Mouse (Mus musculus): ENCODE measurements at regions not wholly inside any gene's neighbourhood (a gene's known extent, or its start where the extent isn't known, plus 50 kb on each side); places are given as distances from the start of the nearest gene placed in this dataset.
"Not testable (repeated sequence)": the region's sequence is repeated elsewhere in the genome, so short reads cannot be mapped to it uniquely, and the experiment has no call there.

DNA sequence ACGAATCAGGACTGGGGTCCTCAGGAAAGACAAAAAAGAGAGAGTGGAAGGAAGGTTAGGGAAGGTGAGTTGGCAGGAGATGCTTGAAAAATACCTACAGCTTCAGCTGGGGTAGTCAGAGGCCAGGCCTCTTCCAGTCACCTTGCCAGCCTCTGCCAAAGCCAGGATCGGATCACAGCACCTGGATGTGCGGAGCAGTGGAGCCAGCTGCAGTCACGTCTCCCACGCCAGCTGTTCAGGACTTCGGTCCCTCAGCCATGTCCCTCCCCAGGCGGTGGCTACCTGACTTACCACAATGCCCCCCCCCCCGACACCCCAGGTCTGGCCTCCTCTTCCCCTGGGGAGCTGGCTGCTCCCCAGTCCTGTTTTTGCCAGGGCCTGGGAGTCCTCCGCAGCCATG lies 134.3 kb upstream of the Bcor start:
- no peak for DNase-seq (ENCODE audit: low spot score in 2 of 2)

DNA sequence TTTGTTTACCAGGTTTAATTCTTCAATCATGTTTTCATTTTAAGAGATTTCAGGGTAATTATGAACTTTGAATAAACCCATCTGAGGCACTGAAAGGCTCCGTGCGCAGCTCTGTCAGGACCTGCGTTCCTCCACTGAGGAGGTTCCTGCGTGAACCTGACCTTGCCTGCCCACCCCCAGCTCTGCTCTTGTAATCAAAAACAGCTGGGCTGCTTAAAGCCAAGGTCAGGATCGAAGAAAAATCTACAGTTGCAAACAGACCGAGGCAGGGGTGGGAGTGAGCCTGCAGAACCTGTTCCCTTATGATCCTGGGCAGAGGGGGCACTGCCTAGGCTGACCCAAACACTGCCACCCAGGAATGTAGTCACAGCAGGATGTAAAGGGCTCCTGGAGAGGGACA lies 134.8 kb upstream of the Bcor start:
- no peak for DNase-seq (ENCODE audit: low spot score in 2 of 2)

DNA sequence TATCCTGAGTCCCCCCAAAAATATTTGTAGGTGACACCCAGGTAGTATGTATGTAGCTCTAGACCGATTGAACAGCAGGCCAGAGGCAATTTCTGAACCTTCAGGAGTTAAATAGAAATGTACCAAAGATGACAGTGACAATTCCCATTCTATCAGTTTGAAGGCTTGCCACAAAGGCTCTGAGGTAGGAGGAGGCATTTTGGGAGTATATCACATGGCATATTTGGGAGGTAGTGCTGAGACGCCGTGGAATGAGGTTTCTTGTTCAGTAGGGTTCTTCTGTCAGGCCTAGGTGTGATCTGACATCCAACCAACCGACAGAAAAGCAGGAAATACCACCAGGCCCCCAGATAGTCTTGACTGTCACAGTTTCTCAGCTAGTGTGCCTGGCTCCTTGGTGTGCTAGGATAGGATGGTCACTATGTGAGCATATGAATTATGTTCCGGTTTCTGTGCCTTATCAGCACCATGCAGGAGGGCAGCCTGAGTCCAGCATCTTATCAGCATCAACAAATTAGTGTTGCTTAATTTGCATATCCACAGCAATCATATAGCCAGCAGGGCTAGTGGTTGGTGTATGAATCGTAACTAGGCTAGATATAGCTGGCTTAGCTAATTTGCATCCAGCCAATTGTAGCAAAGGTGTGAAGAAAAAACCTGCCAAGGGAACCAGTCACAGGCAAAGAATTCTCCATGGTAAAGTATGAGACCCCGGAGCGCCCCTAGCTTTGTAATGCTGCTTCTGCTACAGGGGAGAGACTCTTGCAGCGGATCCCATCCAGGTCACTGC lies 136.3 kb upstream of the Bcor start:
- DNase-seq (ENCODE audit: low spot score in 2 of 2) = no peak

DNA sequence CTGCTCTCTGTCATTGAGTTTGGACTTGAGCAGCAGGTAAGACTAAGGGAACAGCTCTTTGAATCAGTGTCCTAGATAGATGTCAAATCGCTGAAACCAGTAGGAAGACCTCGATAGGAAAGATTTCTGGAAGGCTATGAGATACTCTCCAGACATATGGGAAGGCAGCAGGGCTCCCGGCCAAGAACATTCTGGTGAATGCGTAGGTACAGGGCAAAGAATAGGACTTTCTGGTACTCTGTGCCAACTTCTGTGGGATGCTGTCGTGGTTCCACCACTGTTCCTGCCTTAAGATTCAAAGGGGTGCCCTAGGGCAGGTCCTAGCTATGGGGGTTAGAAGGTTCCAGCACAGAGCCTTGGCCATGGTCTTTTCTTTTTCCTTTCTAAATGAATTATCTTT lies 138.5 kb upstream of the Bcor start:
- no peak for DNase-seq (ENCODE audit: low spot score in 2 of 2)

DNA sequence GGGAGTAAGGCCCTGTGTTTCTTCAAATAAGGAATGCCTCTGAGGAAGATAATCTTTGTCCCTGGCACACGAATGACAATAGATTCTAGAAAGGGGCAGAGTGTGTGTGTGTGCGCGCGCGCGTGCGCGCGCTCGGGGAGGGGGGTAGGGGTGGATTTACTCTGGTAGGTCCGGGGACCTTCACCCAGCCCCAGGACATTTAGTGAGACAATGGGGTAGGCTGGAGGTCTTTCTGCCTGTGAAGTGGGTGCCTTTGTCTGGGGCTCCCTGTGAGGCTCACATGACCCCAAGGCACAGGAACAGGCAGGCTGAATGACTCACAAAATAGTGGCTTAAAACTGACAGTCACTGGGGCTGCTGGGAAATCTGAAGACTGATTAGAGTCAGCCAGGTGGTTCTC lies 139.1 kb upstream of the Bcor start:
- no peak for DNase-seq (ENCODE audit: low spot score in 2 of 2)

DNA sequence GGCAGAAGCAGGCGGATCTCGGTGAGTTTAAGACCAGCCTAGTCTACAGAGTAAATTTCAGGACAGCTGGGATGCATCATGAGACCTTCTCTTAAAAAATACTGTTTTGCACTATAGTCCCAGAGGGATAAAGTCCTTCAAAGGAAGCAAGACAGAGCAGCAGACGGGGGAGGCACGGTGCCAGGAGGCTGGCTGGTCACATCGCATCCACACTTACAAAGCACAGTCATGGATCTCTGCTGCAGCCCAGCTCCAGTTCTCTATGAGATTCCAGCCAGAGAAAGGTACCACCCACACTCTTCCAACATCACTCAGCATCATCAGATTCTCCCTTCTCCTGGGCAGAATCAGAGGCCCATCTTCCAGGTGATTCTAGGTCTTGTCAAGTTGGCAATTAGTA lies 144.5 kb upstream of the Bcor start:
- no peak for DNase-seq (ENCODE audit: low spot score in 2 of 2)

DNA sequence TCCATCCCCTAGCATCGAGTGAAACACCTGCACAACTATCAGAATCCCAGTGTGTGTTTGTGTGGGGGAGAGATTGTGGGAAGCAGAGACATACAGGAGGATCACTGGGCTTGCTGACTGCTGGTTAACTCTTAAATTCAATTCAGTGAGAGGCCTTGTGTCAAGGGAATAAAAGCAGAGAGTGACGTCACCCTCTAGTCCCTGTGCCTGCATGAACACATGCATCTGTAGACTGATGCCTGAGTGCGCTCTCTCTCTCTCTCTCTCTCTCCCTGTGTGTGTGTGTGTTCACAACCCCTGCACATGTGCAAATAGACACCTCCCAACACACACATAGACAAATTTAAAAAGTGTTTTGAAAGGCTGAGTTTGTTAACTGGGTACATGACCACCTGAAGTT lies 146.8 kb upstream of the Bcor start:
- DNase-seq (ENCODE audit: low spot score in 2 of 2) = no peak

DNA sequence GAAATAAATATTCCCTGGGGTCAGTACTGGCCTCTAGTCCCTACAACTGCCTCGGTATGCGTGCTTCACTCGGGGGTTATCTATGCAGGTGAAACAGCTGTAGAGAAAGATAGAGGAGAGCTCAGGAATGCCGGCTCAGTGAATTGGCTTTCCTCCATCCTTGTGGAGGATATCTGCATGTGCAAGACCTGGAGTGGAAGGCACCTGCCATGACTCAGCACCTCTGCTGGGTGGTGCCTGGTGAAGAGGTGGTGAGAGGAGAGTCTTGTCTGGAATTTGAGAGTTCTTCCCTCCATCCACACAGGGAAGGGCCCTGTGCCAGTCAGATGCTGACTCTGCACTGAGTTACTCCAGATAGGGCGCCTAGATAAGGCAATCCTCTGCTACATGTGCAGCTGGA lies 152.4 kb upstream of the Bcor start:
- no peak for DNase-seq (ENCODE audit: low spot score in 2 of 2)

DNA sequence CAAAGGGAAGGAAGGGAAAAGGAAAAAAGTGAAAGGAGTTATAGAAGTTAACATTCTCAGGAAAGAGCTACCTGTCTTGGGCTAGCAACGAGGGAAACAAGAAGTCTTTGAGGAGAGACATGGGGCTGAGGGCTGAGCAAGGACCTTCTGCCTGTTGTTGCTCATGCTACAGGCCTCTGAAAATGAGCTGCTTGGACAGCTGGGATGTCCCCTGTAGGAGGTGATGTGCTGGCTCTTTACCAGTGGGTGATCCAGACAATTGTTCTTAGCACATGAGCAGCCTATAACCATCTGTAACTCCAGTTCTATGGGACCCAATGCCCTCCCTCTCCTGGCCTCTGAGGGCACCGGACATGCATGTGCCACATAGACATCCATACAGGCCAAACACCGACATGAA lies 155.5 kb upstream of the Bcor start:
- DNase-seq (ENCODE audit: low spot score in 2 of 2) = no peak

DNA sequence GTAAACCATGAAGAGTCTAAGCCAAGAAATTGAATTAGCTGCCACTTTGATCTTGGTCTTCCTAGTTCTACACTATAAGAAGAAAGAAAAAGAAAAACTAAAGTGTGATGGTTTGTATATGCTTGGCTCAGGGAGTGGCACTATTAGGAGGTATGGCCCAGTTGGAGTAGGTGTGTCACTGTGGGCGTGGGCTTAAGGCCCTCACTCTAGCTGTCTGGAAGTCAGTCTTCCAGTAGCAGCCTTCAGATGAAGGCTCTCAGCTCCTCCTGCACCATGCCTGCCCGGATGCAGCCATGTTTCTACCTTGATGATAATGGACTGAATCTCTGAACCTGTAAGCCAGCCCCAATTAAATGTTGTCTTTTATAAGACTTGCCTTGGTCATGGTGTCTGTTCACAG lies 157.3 kb upstream of the Bcor start:
- DNase-seq (ENCODE audit: low spot score in 2 of 2) = not testable (repeated sequence)

DNA sequence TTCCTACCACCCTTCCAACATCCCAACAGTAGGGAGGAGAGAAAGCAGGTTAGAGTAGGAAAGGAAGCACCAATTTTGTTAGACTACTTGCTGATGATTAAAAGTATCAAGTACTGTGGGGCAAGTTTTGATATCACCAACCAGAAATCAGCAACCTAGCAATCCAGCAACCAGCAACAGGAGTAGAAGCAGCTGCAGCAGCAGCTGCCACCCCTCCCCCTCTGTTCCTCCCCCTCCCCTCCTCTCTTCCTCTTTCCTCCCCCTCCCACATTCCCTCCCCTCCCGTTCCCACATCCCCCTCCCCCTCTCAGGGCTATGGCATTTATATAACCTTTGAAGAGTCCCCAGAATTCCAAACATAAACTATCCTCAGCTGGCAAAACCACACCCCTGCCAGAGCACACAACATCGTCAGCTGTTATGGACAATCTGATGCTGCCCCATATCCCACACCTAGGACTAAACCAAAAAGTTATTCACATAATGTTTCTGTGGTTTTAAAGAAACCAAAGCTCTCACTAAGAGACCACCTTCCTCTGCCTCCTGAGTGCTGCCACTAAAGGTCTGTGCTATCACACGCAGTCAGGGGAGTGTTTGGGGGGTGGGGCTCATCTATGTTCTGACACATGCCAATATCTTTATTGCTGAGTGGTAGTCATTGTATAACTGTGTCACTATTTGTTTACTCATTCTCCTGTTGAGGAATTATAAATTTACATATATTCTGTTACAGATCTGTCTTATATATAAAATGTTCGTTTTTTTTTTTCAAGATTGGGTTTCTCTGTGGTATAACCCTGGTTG lies 158.9 kb upstream of the Bcor start:
- DNase-seq (ENCODE audit: low spot score in 2 of 2) = no peak

DNA sequence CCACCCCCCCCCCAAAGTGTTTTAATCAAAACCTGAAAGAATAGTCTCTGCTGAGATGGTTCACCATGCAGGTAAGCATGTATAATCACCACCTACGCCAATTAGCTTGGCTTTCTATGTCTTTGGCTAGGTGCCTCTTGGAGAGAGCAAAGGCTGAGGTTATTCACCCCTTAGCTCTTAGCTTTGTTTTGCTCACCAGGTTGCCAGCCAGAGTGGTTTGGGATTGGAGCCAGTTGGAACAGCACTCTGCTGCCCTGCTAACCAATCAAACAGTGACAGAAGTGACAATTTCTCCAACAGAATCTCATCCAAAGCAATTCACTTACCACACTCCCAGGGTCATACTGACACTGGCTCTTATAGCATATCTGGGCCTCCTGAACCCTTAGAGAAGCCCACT lies 162.3 kb upstream of the Bcor start:
- no peak for DNase-seq (ENCODE audit: low spot score in 2 of 2)

DNA sequence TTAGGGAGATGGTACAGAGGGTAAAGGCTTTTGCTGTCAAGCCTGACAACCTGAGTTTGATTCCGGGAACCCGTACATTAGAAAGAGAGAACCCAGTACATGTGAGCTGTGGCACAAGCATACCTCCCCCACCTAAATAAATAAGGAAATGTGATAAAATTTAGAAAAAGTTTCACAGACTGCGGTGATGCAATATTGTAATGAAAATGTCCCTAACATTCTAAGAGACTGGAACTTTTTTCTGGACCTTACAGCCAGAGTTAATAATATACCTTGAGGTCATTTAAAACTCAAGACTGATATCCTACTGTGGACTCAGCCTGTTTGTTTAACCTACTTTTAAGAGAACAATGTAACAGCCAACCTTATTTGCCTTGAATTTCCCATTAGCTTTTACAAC lies 163.1 kb upstream of the Bcor start:
- DNase-seq (ENCODE audit: low spot score in 2 of 2) = no peak

DNA sequence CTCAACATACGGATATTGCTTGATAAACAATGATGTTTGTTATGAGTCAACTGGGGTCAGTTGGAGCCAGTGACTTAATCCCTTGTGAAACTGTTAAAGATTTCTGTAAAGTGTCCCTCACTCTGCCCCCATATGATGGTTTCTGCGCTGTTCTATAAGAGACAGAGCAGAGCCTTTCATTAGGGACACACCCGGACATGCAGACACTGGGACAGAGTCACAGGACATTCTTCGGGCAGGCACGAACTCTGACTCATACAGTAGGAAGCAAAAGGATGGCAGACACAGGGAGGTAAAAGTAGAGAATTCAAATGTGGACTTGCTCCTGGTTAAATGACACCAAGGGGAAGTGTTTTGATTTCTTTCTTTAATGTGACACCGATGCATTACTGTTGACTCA lies 163.7 kb upstream of the Bcor start:
- DNase-seq (ENCODE audit: low spot score in 2 of 2) = no peak

DNA sequence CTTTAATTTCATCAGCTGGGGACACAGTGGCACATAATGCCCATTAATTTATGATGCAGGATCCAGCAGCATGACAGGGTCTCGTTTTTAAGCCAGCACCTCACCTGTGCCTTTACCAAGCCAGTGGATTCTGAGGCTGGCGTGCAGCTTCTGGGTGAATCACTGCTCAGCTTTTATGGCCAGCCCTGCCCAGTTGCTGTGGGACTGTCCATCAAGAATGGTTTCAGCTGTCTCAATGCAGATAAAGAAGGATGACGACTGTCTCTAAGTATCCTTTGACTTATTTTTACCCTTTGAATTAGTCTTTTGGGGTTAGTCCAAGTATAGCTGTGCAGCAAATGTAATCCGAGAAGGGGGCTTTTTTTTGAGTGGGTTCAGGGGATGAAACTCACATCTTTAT lies 167.3 kb upstream of the Bcor start:
- DNase-seq (ENCODE audit: low spot score in 2 of 2) = no peak

DNA sequence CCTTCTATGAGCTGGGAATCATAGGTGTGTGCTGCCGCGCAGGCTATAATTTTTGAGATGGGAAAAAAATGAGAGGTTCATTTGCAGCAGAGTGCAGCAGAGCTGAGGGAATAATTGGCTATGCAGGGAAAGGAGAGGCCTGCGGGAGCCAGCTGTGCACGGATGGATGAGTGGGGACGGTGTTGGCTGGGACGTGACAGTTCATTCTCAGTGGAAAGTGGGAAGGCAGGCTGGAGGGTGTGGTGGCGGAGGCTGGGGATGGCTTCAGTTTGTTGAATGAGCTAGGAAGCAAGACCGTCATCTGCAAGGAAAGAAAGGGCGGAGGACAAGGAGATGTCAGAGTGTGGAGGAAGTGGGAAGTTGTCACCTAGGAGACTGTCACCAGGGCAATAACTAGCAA lies 180.4 kb upstream of the Bcor start:
- no peak for DNase-seq (ENCODE audit: low spot score in 2 of 2)

DNA sequence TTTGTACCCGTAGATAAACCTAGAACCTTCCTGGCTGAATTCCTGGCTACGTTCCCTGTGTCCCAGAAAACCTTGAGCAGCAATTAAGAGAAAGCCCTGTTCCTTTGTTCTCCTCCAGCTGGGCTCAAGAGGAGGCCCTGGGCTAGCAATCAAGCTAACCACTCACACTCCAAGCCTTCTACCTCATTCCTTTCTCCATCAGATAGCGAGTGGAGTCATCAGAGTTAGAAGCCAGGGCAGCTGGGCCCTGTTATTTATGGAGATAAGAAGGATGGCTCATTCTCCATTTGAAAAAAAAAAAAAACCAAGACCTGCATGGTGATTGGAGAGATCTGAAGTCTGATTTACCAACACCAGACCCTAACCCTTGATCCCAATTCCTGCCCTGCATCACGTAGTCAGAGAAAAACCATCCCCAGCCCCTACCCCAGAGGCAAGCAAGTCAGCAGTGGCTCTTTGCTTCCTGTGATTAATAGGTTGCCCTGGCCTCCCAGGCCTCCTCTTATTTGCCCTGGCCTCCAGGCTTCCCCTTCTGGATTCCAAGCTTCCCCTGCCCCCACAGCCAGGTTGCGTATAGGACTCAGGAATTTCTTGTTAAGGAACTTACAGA lies 181.3 kb upstream of the Bcor start:
- DNase-seq (ENCODE audit: low spot score in 2 of 2) = no peak

DNA sequence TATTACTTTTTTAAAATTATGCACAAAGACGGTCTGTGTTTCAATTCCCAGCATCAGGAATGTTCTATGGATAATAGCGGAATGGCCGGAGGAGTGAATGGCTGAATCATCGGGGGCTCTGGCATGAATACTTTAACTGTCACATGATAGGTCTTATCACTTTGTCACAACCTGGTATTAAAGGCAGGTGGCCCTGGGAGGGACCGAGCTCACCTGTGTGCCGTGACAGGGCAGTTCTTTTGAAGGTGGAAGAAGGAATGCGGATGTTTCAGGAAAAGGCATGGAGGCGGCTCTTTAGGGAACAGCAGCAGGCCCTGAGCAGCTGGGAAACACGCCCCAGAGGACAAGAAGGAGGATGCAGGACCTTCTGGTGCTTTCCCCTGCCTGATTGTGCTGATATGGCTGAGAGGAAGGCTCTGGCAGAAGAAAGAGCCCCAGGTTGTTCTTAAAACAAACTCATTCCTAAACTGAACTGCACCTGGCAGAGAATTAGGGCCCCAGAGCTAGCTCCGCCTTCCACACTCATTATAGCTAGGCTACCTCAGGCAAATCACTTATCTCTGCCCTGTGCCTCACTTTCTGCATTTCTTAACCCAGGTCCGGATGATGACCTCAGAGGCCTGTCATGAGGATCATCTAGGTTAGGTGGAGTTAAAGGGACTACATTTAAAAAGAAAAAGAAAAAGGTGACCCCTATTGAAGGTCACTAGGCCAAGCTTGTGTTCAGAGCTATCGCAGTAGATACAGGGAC lies 184.8 kb upstream of the Bcor start:
- no peak for DNase-seq (ENCODE audit: low spot score in 2 of 2)

DNA sequence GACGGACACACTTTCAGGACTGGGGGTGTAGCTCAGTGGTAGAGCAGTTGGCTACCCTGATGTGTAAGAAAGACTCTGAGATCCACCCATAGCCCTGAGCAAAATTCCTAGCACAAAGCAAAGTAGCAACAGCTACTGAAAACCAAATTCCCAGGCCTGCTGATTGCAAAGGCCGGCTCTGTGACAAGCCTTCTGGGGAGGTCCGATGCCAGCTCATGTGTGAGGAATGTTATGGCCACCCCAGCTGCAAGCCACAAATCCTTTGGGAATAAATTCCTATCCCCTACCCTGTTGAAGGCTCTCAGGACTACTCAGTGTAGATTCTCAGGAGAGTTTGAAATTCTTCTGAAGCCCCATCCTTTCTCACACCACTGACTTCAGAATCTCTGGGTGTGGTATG lies 186.7 kb upstream of the Bcor start:
- no peak for DNase-seq (ENCODE audit: low spot score in 2 of 2)

DNA sequence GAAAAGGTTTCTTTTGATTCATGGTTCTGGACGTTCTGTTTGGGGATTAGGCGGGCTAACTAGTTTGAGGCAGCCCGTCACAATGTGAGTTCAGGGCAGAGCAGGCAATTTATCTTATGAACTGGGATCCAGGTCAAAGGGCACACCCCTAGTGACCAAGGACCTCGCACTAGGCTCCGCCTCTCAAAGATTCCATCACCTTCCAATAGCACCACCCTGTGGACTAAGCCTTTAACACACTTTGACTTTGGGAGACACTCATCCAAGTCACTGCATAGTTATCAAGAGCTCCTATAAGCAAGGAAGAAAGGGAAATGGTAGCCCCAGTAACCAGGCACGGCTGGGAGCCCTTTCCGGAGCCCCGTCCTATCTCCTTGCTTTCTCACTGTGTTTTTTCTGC lies 188.0 kb upstream of the Bcor start:
- peak in 1 of 2 experiments; percentile 17 for DNase-seq (ENCODE audit: low spot score in 2 of 2)

DNA sequence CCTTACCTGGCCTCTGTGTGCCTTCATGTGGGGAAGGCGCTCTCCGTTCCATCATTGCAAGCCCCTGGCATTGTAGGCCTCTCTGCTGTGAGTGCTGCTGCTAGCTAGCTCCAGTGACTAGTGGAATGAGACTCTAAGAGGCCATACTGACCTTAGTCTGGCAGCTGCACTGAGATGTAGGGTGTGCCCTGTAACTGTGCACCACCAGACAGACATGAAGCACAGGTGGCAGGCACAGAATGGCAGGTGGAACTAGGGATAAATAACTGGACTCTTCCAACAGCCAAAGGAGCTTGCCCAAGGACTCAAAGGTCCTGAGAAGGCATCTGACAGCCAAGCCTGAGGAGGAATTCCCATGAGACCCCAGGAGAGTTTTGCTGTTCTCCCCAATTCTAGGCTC lies 194.7 kb upstream of the Bcor start:
- DNase-seq (ENCODE audit: low spot score in 2 of 2) = no peak

DNA sequence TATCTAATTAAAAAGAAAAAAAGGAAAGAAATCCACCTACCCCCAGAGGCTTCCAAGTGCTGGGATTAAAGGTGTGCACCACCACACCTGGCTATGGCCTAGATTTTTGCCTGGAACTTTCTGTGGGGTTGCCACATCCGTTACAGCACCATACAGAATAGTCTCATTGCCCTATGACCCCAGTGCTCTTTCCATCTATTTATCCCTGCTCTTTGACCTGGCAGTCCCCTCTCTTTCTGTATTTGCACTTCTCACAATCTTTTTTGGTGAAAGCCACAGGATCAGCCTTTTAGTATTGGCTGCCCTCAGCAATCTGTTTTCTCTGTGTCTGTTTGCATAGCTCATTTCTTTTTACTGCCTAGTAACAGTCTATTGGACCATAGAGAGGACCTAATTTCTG lies 197.9 kb upstream of the Bcor start:
- no peak for DNase-seq (ENCODE audit: low spot score in 2 of 2)

Data from adrenal gland, adult 18-20 months (tissue).